Mouse (Mus musculus): ENCODE results near the gene Rdh16. TPM values are rescaled to one million over a fixed set of nuclear protein-coding genes. Genes with fewer than 3 reads are reported as not detected.
"Not testable (repeated sequence)": the region's sequence is repeated elsewhere in the genome, so short reads cannot be mapped to it uniquely, and the experiment has no call there.

Gene Rdh16
- polyA plus RNA-seq, 1 experiment: not detected

GRCm38 (mm10) chr10:127759181-127760110 is 41.5 kb upstream of the Rdh16 start, which contains the start of the genes Rdh1 and Rdh16f1:
Gene Rdh1, plus strand, starts transcription at chr10:127759721.
Gene Rdh16f1, plus strand, starts transcription at chr10:127759787.
- Histone ChIP-seq H3K4me3 (ENCODE audit: insufficient read depth, poor library complexity, severe bottlenecking) (no peak within 1 kb of the TSS), H3ac (ENCODE audit: control insufficient read depth, insufficient read length, low read depth) (no peak within 1 kb of the TSS), H3K27me3 (ENCODE audit: control insufficient read depth, insufficient read depth, insufficient read length) (peaks cover 14% of the 10 kb centered on the region), H3K79me3 (ENCODE audit: low read depth) (no peaks in the 10 kb centered on the region), H3K79me2 (ENCODE audit: control insufficient read depth, insufficient read depth) (no peaks in the 10 kb centered on the region), H3K36me3 (ENCODE audit: control insufficient read depth, insufficient read depth) (no peaks in the 10 kb centered on the region)
- no peak for TF ChIP-seq CEBPB (IDR thresholded peaks at IDR 0.05; ENCODE audit: low read depth)
- no peak for TF ChIP-seq MYOG (IDR thresholded peaks at IDR 0.05; ENCODE audit: control insufficient read depth, extremely low read depth, insufficient read length)
- no peak for TF ChIP-seq USF1 (IDR thresholded peaks at IDR 0.05; ENCODE audit: low read depth)
- TF ChIP-seq MYOD1 (IDR thresholded peaks at IDR 0.05; ENCODE audit: control insufficient read depth, insufficient read length, low read depth): no peak

GRCm38 (mm10) chr10:127762926-127763325 is 38.0 kb upstream of the Rdh16 start:
- not testable (repeated sequence) for H3K79me2 ChIP-seq (ENCODE audit: control insufficient read depth, insufficient read depth); H3K79me3 ChIP-seq (ENCODE audit: low read depth); H3ac ChIP-seq (ENCODE audit: control insufficient read depth, insufficient read length, low read depth); H3K36me3 ChIP-seq (ENCODE audit: control insufficient read depth, insufficient read depth); H3K4me3 ChIP-seq (ENCODE audit: insufficient read depth, poor library complexity, severe bottlenecking)
- H3K27me3 ChIP-seq (ENCODE audit: control insufficient read depth, insufficient read depth, insufficient read length): peaks cover 20% of the 10 kb centered on the region

- no peak overlapping the region for H3ac ChIP-seq (ENCODE audit: control insufficient read depth, insufficient read length, low read depth)
- H3K27me3 ChIP-seq (ENCODE audit: control insufficient read depth, insufficient read depth, insufficient read length): peaks cover 20% of the 10 kb centered on the region
- H3K36me3 ChIP-seq (ENCODE audit: control insufficient read depth, insufficient read depth): no peaks in the 10 kb centered on the region
- H3K79me3 ChIP-seq (ENCODE audit: low read depth): no peaks in the 10 kb centered on the region
- TF ChIP-seq USF1 (IDR thresholded peaks at IDR 0.05; ENCODE audit: low read depth): no peak
- no peak for TF ChIP-seq MYOD1 (IDR thresholded peaks at IDR 0.05; ENCODE audit: control insufficient read depth, insufficient read length, low read depth)
- TF ChIP-seq FOSL1 (IDR thresholded peaks at IDR 0.05; ENCODE audit: insufficient read depth, low read length, poor library complexity, severe bottlenecking): no peak
- no peak for TF ChIP-seq MAX (IDR thresholded peaks at IDR 0.05)
- H3K79me2 ChIP-seq (ENCODE audit: control insufficient read depth, insufficient read depth): no peaks in the 10 kb centered on the region
- no peak overlapping the region for H3K4me3 ChIP-seq (ENCODE audit: insufficient read depth, poor library complexity, severe bottlenecking)
These were observed 36.9 kb upstream of the Rdh16 start for GRCm38 (mm10) chr10:127763914-127764680.

DNA sequence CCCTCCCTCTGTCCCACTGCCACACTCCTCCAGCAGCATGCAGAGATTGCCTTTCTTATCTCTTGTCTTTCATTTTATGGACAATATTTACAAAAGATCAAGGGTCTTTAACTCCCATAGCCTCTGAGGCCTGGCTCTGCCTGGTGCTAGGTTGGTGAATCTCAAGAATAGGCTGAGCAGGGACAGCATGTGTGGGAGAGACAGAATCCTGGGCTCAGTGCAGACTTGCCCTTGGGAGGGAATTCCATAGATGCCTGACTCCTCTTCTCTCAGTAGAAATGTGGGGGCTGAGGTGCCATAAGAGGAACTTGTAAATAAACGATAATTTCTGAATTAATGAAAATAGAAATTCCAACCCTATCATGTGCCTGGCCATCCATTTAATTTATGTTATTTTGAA is 34.4 kb upstream of the Rdh16 start:
- Histone ChIP-seq H3K4me3 (ENCODE audit: insufficient read depth, poor library complexity, severe bottlenecking) (no peak overlapping the region), H3K27me3 (ENCODE audit: control insufficient read depth, insufficient read depth, insufficient read length) (peaks cover 20% of the 10 kb centered on the region), H3ac (ENCODE audit: control insufficient read depth, insufficient read length, low read depth) (no peak overlapping the region), H3K79me3 (ENCODE audit: low read depth) (no peaks in the 10 kb centered on the region), H3K36me3 (ENCODE audit: control insufficient read depth, insufficient read depth) (no peaks in the 10 kb centered on the region), H3K79me2 (ENCODE audit: control insufficient read depth, insufficient read depth) (no peaks in the 10 kb centered on the region)
- no peak for TF ChIP-seq MYOD1 (IDR thresholded peaks at IDR 0.05; ENCODE audit: control insufficient read depth, insufficient read length, low read depth)
- TF ChIP-seq MAX (IDR thresholded peaks at IDR 0.05): no peak
- no peak for TF ChIP-seq FOSL1 (IDR thresholded peaks at IDR 0.05; ENCODE audit: insufficient read depth, low read length, poor library complexity, severe bottlenecking)
- no peak for TF ChIP-seq CEBPB (IDR thresholded peaks at IDR 0.05; ENCODE audit: low read depth)
- no peak for TF ChIP-seq USF1 (IDR thresholded peaks at IDR 0.05; ENCODE audit: low read depth)
- no peak for TF ChIP-seq CTCF (IDR thresholded peaks at IDR 0.05; ENCODE audit: control insufficient read depth, insufficient read depth, insufficient read length)
- no peak for TF ChIP-seq MYOG (IDR thresholded peaks at IDR 0.05; ENCODE audit: control insufficient read depth, extremely low read depth, insufficient read length)

GRCm38 (mm10) chr10:127776011-127776410 is 24.9 kb upstream of the Rdh16 start, which contains the start of gene Rdh9:
Gene Rdh9, plus strand, starts transcription at chr10:127776386.
- H3ac ChIP-seq (ENCODE audit: control insufficient read depth, insufficient read length, low read depth): no peak within 1 kb of the TSS
- no peaks in the 10 kb centered on the region for H3K36me3 ChIP-seq (ENCODE audit: control insufficient read depth, insufficient read depth)
- no peaks in the 10 kb centered on the region for H3K27me3 ChIP-seq (ENCODE audit: control insufficient read depth, insufficient read depth, insufficient read length)
- H3K4me3 ChIP-seq (ENCODE audit: insufficient read depth, poor library complexity, severe bottlenecking): no peak within 1 kb of the TSS
- H3K79me3 ChIP-seq (ENCODE audit: low read depth): no peaks in the 10 kb centered on the region
- no peaks in the 10 kb centered on the region for H3K79me2 ChIP-seq (ENCODE audit: control insufficient read depth, insufficient read depth)
- TF ChIP-seq MYOG (IDR thresholded peaks at IDR 0.05; ENCODE audit: control insufficient read depth, extremely low read depth, insufficient read length): no peak
- TF ChIP-seq CEBPB (IDR thresholded peaks at IDR 0.05; ENCODE audit: low read depth): no peak
- no peak for TF ChIP-seq CTCF (IDR thresholded peaks at IDR 0.05; ENCODE audit: control insufficient read depth, insufficient read depth, insufficient read length)
- TF ChIP-seq FOSL1 (IDR thresholded peaks at IDR 0.05; ENCODE audit: insufficient read depth, low read length, poor library complexity, severe bottlenecking): no peak
- TF ChIP-seq MYOD1 (IDR thresholded peaks at IDR 0.05; ENCODE audit: control insufficient read depth, insufficient read length, low read depth): no peak
- TF ChIP-seq USF1 (IDR thresholded peaks at IDR 0.05; ENCODE audit: low read depth): no peak
- TF ChIP-seq MAX (IDR thresholded peaks at IDR 0.05): no peak

- not testable (repeated sequence) for H3K36me3 ChIP-seq (ENCODE audit: control insufficient read depth, insufficient read depth); H3ac ChIP-seq (ENCODE audit: control insufficient read depth, insufficient read length, low read depth); H3K27me3 ChIP-seq (ENCODE audit: control insufficient read depth, insufficient read depth, insufficient read length)
These were observed 18.6 kb upstream of the Rdh16 start for GRCm38 (mm10) chr10:127782321-127782720.

GRCm38 (mm10) chr10:127785411-127785810 is 15.5 kb upstream of the Rdh16 start:
- H3K27me3 ChIP-seq (ENCODE audit: control insufficient read depth, insufficient read depth, insufficient read length); H3K4me3 ChIP-seq (ENCODE audit: insufficient read depth, poor library complexity, severe bottlenecking); H3K36me3 ChIP-seq (ENCODE audit: control insufficient read depth, insufficient read depth); H3K79me2 ChIP-seq (ENCODE audit: control insufficient read depth, insufficient read depth); H3ac ChIP-seq (ENCODE audit: control insufficient read depth, insufficient read length, low read depth); H3K79me3 ChIP-seq (ENCODE audit: low read depth): not testable (repeated sequence)

More at GRCm38 (mm10) chr10:127782321-127782720, 18.6 kb upstream of the Rdh16 start:
- H3K79me2 ChIP-seq (ENCODE audit: control insufficient read depth, insufficient read depth); H3K4me3 ChIP-seq (ENCODE audit: insufficient read depth, poor library complexity, severe bottlenecking); H3K79me3 ChIP-seq (ENCODE audit: low read depth): not testable (repeated sequence)
